Mouse (Mus musculus): ENCODE results near the gene Kcnn3. TPM values are rescaled to one million over a fixed set of nuclear protein-coding genes. Genes with fewer than 3 reads are reported as not detected.

Gene Kcnn3
- polyA plus RNA-seq, 1 experiment = 1.3 TPM

DNA sequence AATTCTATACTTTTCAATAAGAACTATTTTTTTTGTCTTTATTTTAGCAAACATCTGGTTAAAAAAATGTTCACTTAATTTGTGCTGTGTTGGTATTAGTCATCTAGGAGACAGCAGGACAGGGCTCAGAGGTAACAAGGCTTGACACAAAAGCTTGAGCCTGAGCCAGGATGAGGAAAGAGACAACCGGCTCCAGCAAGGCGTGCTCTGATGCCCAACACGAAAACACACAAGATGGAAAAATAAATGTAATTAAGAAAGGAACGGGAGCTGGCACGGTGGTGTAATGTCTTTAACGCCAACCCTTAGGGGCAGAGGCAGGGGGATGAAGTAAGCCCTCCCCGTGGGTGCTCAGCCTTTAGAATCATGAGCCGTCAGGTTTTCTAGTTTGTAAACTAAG, 33.9 kb upstream of the Kcnn3 start:
- H3K27me3 ChIP-seq (replicated peaks; ENCODE audit: control insufficient read depth, insufficient read depth, low read length) = no peaks in the 10 kb centered on the region
- peaks cover 6% of the 10 kb centered on the region; the same call in 1 of the 2 replicates for H3K4me1 ChIP-seq (ENCODE audit: control insufficient read depth, insufficient read depth, low read length)
- no peaks in the 10 kb centered on the region for H3K36me3 ChIP-seq (ENCODE audit: control insufficient read depth, insufficient read depth, low read length)
- H3K27ac ChIP-seq (ENCODE audit: insufficient read depth, low read depth, low read length) = no peak overlapping the region
- DNase-seq = no peak
- TF ChIP-seq POLR2A (IDR thresholded peaks at IDR 0.05; ENCODE audit: low read depth, low read length) = no peak
- TF ChIP-seq CTCF (conservative IDR thresholded peaks at IDR 0.05; ENCODE audit: insufficient read depth, insufficient read length, low read depth, low read length) = no peak
- H3K4me3 ChIP-seq (ENCODE audit: insufficient read depth, low read depth, low read length) = no peak overlapping the region
- 58% methylated on average over 8 of the region's 8 CpGs for WGBS

GRCm38 (mm10) chr3:89486916-89487702, 32.9 kb upstream of the Kcnn3 start:
- WGBS = 49% methylated on average over 20 of the region's 20 CpGs

DNA sequence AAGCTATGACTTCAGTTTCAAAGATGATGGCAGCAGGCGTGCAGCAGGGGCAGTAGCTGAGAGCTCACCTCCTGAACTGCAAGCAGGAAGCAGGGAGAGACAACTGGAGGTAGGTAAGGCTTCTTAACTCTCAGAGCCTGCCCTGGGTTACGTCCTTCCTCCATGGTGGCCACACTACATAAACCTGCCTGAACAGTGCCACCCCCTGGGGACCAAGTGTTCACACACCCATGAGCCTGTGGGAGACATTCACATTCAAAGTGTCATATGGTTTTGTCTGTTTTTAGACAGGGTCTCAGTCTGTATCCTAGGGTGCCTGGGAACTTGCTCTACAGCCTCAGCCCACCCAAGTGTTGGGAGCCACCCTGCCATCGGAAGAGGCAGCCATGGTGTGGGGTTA, 29.2 kb upstream of the Kcnn3 start:
- no peak for DNase-seq
- TF ChIP-seq POLR2A (IDR thresholded peaks at IDR 0.05; ENCODE audit: low read depth, low read length) (no peak), CTCF (conservative IDR thresholded peaks at IDR 0.05; ENCODE audit: insufficient read depth, insufficient read length, low read depth, low read length) (0 out of 2 replicates have a peak, but pooled peaks have one; percentile 13)
- peaks cover 19% of the 10 kb centered on the region; the same call in 1 of the 2 replicates for H3K4me1 ChIP-seq (ENCODE audit: control insufficient read depth, insufficient read depth, low read length)
- no peaks in the 10 kb centered on the region for H3K27me3 ChIP-seq (replicated peaks; ENCODE audit: control insufficient read depth, insufficient read depth, low read length)
- no peak overlapping the region for H3K4me3 ChIP-seq (ENCODE audit: insufficient read depth, low read depth, low read length)
- no peak overlapping the region for H3K27ac ChIP-seq (ENCODE audit: insufficient read depth, low read depth, low read length)
- H3K36me3 ChIP-seq (ENCODE audit: control insufficient read depth, insufficient read depth, low read length) = no peaks in the 10 kb centered on the region
- 96% methylated on average over 3 of the region's 3 CpGs for WGBS

More at GRCm38 (mm10) chr3:89486916-89487702, 32.9 kb upstream of the Kcnn3 start:
- Histone ChIP-seq H3K27ac (ENCODE audit: insufficient read depth, low read depth, low read length) (0 out of 2 replicates have a peak overlapping the region, but pooled peaks have one; percentile 10), H3K36me3 (ENCODE audit: control insufficient read depth, insufficient read depth, low read length) (no peaks in the 10 kb centered on the region), H3K27me3 (replicated peaks; ENCODE audit: control insufficient read depth, insufficient read depth, low read length) (no peaks in the 10 kb centered on the region), H3K4me3 (ENCODE audit: insufficient read depth, low read depth, low read length) (no peak overlapping the region), H3K4me1 (ENCODE audit: control insufficient read depth, insufficient read depth, low read length) (peaks cover 8% of the 10 kb centered on the region; the same call in 1 of the 2 replicates)
- DNase-seq = no peak
- TF ChIP-seq POLR2A (IDR thresholded peaks at IDR 0.05; ENCODE audit: low read depth, low read length) (no peak), CTCF (conservative IDR thresholded peaks at IDR 0.05; ENCODE audit: insufficient read depth, insufficient read length, low read depth, low read length) (no peak)

DNA sequence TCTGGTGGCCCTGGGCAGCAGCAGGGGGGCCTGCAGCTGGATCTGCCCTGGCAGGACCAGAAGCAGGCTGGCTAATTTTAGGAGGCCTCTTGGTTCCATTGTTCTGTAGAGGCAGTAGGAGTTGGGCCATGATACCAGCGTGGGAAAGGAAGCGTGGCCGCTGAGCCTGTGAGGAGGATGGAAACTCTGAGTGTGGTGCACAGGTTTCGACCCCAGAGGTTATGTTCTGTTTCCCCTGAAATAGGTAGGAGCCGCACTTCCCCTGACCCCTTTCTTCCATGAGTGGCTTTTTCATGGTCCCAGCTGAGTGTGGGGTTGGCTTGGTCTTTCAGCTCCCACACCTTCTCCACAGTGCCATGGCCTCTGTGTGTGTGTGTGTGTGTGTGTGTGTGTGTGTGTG, 28.4 kb upstream of the Kcnn3 start:
- Histone ChIP-seq H3K27me3 (replicated peaks; ENCODE audit: control insufficient read depth, insufficient read depth, low read length) (no peaks in the 10 kb centered on the region), H3K27ac (ENCODE audit: insufficient read depth, low read depth, low read length) (peak overlapping the region; percentile 58; the same call in 1 of the 2 replicates), H3K4me1 (ENCODE audit: control insufficient read depth, insufficient read depth, low read length) (peaks cover 19% of the 10 kb centered on the region; the same call in 1 of the 2 replicates), H3K36me3 (ENCODE audit: control insufficient read depth, insufficient read depth, low read length) (no peaks in the 10 kb centered on the region), H3K4me3 (ENCODE audit: insufficient read depth, low read depth, low read length) (no peak overlapping the region)
- TF ChIP-seq POLR2A (IDR thresholded peaks at IDR 0.05; ENCODE audit: low read depth, low read length) = no peak
- no peak for TF ChIP-seq CTCF (conservative IDR thresholded peaks at IDR 0.05; ENCODE audit: insufficient read depth, insufficient read length, low read depth, low read length)
- DNase-seq = no peak
- WGBS = 88% methylated on average over 5 of the region's 5 CpGs

DNA sequence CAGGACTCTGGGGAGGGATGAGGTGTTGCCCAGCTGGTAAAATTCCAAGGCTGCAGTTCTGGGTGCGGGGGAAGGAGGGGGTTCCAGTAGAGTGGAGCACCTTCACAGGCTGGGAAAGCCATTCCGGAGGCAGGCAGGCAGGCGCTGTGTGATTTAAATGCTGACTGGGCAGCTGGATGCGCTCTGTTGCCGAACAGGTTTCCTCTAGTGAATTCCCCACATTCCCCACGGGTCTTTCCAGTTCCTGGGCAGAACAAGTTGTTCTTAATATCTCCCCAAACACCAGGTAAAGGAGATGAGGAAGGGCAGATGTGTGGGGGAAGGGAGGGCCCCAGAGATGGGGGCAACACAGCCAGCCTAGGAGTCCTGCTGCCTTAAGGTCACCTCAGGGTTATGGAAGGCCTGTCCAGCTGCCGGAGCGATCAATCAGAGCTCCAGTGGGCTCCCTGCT, 27.2 kb upstream of the Kcnn3 start:
- peak; percentile 86 for DNase-seq
- TF ChIP-seq POLR2A (IDR thresholded peaks at IDR 0.05; ENCODE audit: low read depth, low read length) = no peak
- no peak for TF ChIP-seq CTCF (conservative IDR thresholded peaks at IDR 0.05; ENCODE audit: insufficient read depth, insufficient read length, low read depth, low read length)
- 18% methylated on average over 8 of the region's 8 CpGs for WGBS
- Histone ChIP-seq H3K27ac (ENCODE audit: insufficient read depth, low read depth, low read length) (peak overlapping the region; percentile 84), H3K36me3 (ENCODE audit: control insufficient read depth, insufficient read depth, low read length) (no peaks in the 10 kb centered on the region), H3K27me3 (replicated peaks; ENCODE audit: control insufficient read depth, insufficient read depth, low read length) (no peaks in the 10 kb centered on the region), H3K4me3 (ENCODE audit: insufficient read depth, low read depth, low read length) (no peak overlapping the region), H3K4me1 (ENCODE audit: control insufficient read depth, insufficient read depth, low read length) (peaks cover 13% of the 10 kb centered on the region; the same call in 1 of the 2 replicates)

- DNase-seq = no peak
- no peak overlapping the region for H3K4me3 ChIP-seq (ENCODE audit: insufficient read depth, low read depth, low read length)
- no peak for TF ChIP-seq POLR2A (IDR thresholded peaks at IDR 0.05; ENCODE audit: low read depth, low read length)
- TF ChIP-seq CTCF (conservative IDR thresholded peaks at IDR 0.05; ENCODE audit: insufficient read depth, insufficient read length, low read depth, low read length) = no peak
- no peaks in the 10 kb centered on the region for H3K27me3 ChIP-seq (replicated peaks; ENCODE audit: control insufficient read depth, insufficient read depth, low read length)
- H3K4me1 ChIP-seq (ENCODE audit: control insufficient read depth, insufficient read depth, low read length) = peaks cover 13% of the 10 kb centered on the region; the same call in 1 of the 2 replicates
- WGBS = 96% methylated on average over 5 of the region's 5 CpGs
- no peak overlapping the region for H3K27ac ChIP-seq (ENCODE audit: insufficient read depth, low read depth, low read length)
- no peaks in the 10 kb centered on the region for H3K36me3 ChIP-seq (ENCODE audit: control insufficient read depth, insufficient read depth, low read length)
Measured at GRCm38 (mm10) chr3:89494630-89495029, 25.3 kb upstream of the Kcnn3 start.

DNA sequence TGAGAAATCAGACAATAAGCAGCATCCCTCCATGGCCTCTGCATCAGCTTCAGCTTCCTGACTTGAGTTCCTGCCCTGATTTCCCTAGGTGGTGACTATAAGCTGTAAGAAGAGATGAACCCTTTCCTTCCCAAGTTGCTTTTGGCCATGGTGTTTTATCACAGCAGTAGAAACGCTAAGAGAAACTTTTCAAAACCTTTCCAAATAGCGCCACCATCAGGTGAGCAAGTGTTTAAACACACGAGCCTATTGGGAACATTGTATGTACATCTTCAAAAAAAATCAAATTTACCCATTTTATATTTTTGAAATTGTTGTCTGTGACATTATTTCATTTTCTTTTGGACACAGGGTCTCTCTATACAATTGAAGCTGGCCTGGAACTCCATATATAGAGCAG, 23.6 kb upstream of the Kcnn3 start:
- whole genome bisulfite sequencing = 75% methylated on average over 3 of the region's 3 CpGs
- no peak for TF ChIP-seq CTCF (conservative IDR thresholded peaks at IDR 0.05; ENCODE audit: insufficient read depth, insufficient read length, low read depth, low read length)
- TF ChIP-seq POLR2A (IDR thresholded peaks at IDR 0.05; ENCODE audit: low read depth, low read length) = no peak
- DNase-seq = no peak

More for the DNA sequence above, 23.6 kb upstream of the Kcnn3 start:
- Histone ChIP-seq H3K27ac (ENCODE audit: insufficient read depth, low read depth, low read length) (no peak overlapping the region), H3K4me1 (ENCODE audit: control insufficient read depth, insufficient read depth, low read length) (peaks cover 13% of the 10 kb centered on the region; the same call in 1 of the 2 replicates), H3K27me3 (replicated peaks; ENCODE audit: control insufficient read depth, insufficient read depth, low read length) (no peaks in the 10 kb centered on the region), H3K4me3 (ENCODE audit: insufficient read depth, low read depth, low read length) (no peak overlapping the region), H3K36me3 (ENCODE audit: control insufficient read depth, insufficient read depth, low read length) (no peaks in the 10 kb centered on the region)

Measured in kidney, adult 2 months (tissue).